Mouse (Mus musculus) fibroblast of lung, adult 2 months (primary cell): ENCODE measurements at regions not wholly inside any gene's neighbourhood (a gene's known extent, or its start where the extent isn't known, plus 50 kb on each side); places are given as distances from the start of the nearest gene placed in this dataset.

ENCODE experiments used
- DNase-seq: peaks from one replicate; pipeline ENCODE4 v3.0.0-alpha.2; 2011; ENCODE audit warnings: low read depth

DNA sequence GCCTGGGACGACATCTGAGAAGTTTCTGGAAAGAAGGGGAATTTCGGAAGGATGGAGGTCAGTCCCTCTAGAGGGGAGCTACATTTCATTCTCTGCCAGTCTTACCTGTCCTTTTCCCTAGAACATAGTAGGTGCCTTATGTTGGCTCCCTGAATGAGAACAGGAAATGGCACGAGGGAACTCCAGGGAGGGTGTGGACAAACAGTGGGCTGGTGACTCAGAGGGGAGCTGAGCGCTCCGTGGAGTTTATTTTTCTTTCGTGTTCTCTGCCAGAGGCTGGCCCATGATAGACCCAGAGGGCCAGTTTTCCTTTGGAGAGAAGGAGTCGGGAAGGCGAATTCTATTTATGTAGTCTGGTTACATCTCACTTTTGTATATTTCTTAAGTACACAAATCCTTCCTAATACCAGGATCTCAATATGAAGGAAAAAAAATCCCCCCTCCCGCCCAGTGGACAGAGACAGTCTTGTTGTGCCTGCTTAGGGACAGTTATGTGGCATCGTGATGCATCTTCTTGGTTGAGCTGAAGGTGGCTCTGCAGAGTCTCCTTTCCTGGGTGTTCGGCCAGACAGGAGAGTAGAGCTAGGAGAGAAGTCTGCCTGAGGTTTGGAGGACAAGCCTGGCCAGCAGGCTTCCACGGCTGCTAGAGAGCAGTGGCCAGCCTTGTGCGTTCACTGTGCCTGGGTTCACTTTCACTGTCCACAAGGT is 84.3 kb upstream of the Rbpj start:
- peak; percentile 75 for DNase-seq

DNA sequence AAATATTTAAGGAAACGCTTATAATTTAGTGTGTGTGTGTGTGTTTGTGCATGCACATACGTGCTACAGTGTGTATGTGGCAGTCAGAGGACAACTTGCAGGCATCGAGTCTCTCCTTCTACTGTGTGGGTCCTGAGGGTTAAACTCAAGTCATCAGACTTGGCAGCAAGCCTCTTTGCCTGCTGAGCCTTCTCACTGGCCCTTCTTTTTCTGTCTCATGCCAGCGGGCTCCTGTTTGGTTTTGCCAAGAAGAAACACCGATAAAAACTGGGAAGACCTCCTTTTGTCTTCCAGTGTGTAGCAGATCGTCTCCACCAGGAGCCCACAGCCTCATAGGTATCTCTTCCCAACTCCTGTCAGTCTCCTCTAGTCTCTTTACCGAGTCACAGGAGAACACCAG is 81.9 kb upstream of the Rbpj start:
- DNase-seq: no peak

DNA sequence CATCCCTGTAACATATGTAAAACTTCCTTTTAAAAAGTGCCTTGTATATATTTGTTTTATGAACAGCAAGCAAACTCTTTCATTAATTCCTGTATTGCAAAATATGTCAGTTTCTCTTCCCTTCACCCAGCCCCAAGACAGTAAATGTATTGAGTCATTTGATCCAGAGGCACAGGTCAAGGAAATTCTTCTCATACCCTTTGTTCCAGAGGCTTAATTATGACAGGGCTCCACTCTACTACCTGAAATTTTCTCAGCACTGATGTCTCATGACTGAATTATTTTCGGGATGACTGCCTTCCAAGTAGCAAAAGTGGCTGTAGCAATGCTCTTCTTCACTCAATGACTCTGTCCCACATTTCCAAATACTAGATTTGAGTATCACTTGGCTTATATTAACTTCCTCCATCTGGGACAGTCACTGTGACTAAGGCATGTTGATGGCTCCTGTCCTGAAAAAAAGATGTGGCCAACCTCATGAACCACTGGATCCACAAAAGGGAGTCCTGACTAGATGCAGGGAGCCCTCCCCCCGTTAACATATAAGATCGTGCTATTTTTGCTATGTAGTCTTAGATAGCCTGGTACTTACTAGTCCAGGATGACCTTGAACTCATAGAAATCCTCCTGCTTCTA is 80.3 kb upstream of the Rbpj start:
- DNase-seq: no peak

DNA sequence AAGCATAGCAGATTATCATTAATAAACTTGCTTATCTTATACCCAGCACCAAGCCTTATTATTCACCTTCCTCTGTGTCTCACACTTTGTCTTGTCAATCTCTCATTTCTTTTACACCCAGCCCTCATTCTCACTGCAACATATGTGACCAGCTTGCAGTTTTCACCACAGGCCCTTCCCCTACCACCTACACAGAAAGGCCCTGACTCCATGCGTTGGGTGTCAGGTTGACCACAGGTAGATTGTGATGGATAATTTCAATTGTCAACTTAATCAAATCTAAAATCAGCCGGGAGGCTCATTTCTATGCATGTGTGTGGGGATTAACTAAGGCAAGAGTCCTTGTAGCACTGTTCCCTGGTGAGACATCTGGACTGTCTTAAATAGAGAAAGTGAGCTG is 72.4 kb upstream of the Rbpj start:
- DNase-seq: no peak

DNA sequence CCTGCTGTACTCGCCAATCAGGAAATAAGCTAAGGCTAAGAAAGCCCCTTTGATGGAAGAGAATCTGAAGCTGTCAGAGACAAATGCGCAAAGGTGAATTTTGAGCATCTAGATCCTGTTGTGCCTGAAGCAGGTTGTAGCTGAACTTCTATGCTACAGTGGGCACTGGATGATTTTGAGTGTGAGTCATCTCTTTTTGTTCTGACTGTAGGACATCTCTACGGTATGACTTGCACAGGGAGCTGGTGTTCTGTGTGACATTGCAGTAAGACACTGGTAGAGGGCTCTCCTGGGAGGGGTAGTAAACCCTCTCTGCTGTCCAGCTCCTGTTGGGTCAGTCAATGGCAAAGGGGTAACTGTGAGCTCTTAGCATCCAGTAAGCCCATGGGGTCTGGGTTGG is 71.4 kb upstream of the Rbpj start:
- DNase-seq: no peak

DNA sequence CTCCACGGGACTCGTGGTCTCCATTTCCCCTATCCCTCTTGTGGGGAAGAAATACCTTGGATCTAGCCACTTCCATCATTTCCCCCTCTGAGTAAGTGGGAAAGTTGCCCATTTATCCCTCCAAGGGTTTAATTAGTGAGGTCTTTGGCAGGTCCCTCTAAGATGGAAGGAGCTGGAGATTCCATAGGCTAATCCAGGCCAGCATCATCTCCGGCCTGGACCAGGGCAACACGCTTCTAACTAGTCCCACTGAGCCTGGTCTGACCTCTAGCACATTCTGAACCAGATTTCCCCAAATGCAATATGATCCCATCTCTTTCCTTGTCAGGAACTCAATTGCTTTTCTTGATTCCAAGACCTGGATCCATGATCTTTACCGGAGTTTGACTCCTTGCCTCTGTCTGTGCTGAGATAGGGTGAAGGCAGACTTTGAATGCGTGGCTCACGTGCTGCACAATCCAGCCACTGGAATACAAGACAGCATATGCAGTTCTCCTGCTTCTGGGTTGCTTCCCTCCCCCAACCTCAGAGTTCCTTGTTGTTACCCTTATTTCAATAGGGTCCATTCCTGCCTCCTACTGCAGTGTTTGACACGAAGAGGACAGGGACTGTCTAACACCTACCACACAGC is 67.4 kb upstream of the Rbpj start:
- DNase-seq: no peak

DNA sequence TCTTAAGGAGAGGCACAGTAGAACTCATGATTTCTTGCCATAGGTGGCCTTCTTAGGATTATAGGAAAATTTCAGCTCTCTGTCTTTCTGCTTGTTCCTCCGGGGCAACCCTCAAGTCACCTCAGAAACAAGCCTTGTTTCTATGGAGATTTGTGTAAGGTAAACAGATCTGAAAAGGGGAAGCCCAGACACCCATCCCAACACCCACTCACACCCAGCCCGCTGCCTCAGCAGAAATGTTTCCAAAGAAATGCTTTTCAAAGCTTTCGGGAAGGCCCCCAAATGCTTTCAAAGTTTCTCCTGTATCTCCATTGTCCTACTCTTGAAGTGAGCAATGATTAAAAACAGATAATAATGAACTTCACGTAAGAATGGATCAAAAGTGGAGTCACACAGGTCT is 64.9 kb upstream of the Rbpj start:
- DNase-seq: no peak

DNA sequence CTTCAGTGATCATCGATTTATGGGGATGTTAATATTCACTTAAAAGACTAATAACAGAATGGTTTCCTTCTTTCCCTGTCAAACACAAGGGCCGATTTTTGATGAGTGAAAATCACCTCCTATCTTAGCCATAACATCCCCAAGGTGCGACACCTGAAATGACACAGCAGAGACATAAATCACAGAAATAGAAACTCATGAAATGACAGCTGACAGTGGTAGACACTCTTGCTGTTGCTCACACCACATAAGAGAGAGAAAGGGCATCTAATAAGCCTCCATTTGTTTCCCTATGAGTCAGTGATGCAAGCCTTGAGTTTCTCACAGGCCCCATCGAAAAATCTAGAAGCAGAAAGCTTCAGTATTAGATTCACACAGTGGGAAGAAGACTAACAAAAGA is 63.9 kb upstream of the Rbpj start:
- no peak for DNase-seq

DNA sequence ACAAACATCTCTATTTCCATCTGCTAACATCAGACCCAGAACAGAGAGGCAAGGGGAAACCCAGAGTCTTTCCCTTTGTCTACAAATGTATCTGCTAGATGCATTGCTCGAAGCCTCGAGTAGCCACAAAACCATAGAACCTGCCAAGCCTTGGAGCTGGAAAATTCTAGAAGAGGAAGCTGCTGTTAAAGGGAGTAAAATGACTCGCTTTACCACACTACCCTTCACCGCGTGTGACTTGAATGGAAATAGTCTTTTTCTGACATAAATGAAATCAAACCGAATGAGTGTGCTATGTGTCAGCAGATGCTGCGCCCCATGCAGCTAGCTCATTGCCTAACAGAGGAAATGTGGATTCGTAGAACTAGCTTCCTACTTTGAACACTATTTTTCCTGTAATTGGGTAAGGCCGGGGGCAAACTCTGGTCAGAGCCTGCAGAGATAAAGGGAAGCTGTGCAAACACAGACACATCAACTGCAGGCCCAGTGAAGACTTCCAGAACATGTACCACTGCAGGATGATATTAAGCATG is 63.3 kb upstream of the Rbpj start:
- no peak for DNase-seq

DNA sequence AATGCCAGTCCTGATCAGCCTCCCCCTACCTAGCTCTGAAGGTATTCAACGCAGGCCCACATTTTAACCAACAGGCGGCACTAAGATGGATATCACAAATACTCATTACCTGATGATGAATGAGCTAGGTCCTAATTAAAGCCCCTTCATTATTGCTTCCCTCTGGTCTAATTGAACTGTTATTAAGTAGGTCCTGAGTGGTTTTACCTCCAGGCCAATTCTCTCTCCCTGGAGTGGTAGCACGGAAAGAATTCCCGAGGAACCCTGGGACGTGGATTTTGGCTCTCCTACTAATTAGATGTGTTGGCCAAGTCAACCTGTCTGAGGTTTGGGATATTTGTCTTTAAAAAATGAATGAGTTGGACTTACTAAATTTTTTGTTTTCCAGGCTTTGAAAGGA is 60.0 kb upstream of the Rbpj start:
- DNase-seq: no peak

DNA sequence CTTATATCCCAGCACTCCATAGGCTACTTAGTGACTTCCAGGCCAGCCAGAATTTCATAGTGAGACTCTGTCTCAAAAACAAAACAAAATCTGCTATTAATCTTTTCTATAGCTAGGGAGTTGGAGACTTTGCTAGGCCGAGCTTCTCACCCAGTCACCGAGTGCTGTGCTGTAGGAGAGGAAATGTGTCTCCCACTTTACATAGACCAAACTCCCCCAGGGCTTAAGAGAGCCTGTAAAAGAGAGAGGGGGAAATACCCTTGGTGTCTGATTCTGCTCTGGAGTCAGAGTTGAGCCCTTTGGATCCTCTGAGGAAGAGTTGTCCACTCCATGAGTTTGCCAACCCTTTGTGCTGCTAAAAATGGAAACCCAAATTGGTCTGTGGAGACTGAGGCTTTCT is 58.3 kb upstream of the Rbpj start:
- DNase-seq: no peak

DNA sequence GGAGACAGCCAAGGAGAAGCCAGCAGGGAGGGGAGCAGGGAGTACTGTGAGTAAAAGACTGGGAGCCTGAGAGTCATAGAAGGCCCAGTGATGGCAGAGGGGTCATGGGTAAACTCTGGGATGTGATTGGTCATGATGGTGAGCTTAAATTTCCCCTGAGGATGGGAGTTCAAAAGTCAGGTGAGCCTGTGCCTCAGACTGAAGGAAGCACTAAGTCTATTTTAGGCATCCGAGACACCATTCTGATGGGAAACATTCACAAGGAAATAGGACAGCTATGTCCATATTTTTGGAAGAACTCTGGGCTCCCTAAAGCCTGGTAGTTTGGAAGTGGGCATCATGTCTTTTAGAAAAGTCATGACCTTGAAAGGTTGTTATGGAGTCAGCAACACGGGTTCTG is 57.7 kb upstream of the Rbpj start:
- no peak for DNase-seq

DNA sequence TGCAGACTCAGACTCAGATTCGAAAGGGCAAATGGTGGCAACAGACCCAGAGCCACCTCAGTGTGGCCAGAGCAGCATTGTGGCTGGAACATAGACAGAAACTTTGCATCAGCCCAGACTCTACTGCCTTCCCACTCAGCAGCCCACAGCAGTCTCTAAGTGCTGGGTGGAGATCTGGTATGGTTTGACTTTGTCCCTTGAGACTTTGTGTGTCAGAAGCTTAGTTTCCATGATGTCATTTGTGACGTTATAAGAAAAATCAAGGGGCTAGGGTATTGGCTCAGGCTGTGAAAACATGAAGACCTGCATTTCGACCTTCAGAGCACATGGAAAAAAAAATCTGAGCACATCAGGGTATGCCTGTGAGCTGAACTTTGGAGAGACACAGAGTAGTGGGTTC is 56.2 kb upstream of the Rbpj start:
- DNase-seq: no peak

DNA sequence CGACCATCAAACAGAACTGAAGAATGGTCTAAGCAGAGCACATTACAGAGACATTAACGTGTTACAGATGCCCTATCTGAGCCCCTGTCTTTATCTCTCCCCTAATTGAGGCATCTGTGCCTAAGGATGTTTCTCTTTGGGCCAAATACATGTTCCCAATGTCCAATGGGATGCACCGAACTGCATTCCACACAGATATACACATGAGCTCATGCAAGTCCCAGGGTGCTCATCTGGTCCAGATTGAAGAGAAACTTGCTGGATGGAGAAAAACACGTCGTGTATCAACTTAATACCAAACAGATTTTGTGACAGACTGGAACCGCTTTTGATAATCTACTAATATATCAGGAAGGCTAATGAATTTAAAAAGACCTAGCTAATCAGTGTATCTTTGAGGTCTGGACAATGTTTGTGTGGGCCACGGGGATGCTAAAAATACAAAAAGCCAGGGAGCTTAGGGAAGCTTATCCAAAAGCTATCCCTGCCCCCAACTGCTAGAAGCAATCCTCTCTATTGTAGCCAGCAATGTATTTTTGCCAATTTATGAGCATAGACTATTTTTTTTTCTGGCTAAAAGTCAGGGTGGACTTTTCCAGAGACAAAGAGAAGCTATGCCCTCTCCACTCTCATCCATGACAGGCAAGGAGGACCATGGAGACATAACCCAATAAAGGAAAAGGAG is 53.4 kb upstream of the Rbpj start:
- no peak for DNase-seq

DNA sequence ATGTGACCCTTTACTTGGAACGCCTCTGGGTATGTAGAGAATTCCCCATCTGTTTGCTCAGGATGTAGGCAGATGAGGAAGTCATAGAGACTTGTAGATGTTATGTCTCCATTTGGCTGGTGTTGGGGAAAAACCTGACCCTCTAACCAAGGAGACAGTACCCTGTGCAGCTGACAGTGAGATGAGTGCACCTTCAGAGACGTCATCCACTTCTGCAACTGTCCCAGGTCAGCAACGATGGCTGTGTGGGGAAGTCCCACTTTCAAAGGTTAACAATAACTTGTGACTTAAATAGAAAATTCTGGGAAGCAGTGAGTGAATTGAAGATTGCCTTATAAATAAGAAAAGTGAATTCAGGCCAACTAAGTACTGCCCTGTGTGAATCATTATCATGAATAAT is 52.3 kb upstream of the Rbpj start:
- no peak for DNase-seq

DNA sequence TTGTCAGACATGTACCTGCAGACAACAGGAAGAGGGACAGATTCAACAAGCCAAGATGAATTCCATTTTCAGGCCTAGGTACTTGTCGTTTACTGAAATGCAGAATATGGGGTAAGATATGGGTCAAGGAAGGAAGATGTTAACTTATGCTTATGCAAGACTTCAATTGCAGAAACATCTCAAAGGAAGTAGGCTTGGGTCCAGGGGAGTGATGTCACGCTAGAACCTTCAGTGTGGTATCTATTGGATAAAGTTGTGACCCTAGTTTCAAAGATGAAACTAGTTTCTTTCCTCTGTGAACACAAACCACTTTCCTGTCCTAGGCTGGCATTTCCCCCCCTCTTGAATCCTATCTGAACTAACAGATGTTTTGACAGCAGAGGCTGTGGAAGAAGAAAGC is 50.5 kb upstream of the Rbpj start:
- DNase-seq: no peak
